Mouse (Mus musculus) forebrain, embryonic 11.5 days (tissue): ENCODE data around the gene Slco1a6. TPM values are rescaled to one million over a fixed set of nuclear protein-coding genes. Genes with fewer than 3 reads are reported as not detected.
"Not testable (repeated sequence)": the region's sequence is repeated elsewhere in the genome, so short reads cannot be mapped to it uniquely, and the experiment has no call there.

Source experiments
- ATAC-seq: fragments of 200-750 bp; cut with Nextera tagmentation; replicated peaks from 2 replicates; pipeline ENCODE4 v1.8.0; 2017; ENCODE audit warnings: moderate TSS enrichment; ENCODE audit not compliant: low FRiP score
- DNase-seq: peaks from one replicate; pipeline ENCODE4 v3.0.0-alpha.2; 2017; ENCODE audit warnings: low spot score
- H3K27ac ChIP-seq: fragments of 300-500 bp; sonication (generic); 2 replicates; pipeline ENCODE4 v1.5.1; 2014; ENCODE audit warnings: low read depth, low read length
- H3K27me3 ChIP-seq: fragments of 300-500 bp; sonication (generic); 2 replicates; pipeline ENCODE4 v1.6.1; 2014; ENCODE audit warnings: mild to moderate bottlenecking, low read length, mixed read lengths; ENCODE audit not compliant: control insufficient read depth, insufficient read depth
- H3K36me3 ChIP-seq: fragments of 300-500 bp; sonication (generic); 2 replicates; pipeline ENCODE4 v1.6.1; 2014; ENCODE audit warnings: mild to moderate bottlenecking, low read length, moderate library complexity, mixed read lengths; ENCODE audit not compliant: control insufficient read depth, insufficient read depth
- H3K4me1 ChIP-seq: fragments of 300-500 bp; sonication (generic); replicated peaks from 2 replicates; pipeline ENCODE4 v1.6.1; 2014; ENCODE audit warnings: low read length, mixed read lengths; ENCODE audit not compliant: control insufficient read depth, insufficient read depth
- H3K4me2 ChIP-seq: fragments of 300-500 bp; sonication (generic); 2 replicates; pipeline ENCODE4 v1.6.1; 2014; ENCODE audit warnings: low read depth, mild to moderate bottlenecking, low read length, moderate library complexity, mixed read lengths; ENCODE audit not compliant: severe bottlenecking
- H3K4me3 ChIP-seq: fragments of 300-500 bp; sonication (generic); 2 replicates; pipeline ENCODE4 v1.5.1; 2014; ENCODE audit warnings: low read depth, low read length
- H3K9ac ChIP-seq: fragments of 300-500 bp; sonication (generic); 2 replicates; pipeline ENCODE4 v1.6.1; 2014; ENCODE audit warnings: low read length
- H3K9me3 ChIP-seq: fragments of 300-500 bp; sonication (generic); 2 replicates; pipeline ENCODE4 v1.6.1; 2016; ENCODE audit warnings: low read length, mixed read lengths; ENCODE audit not compliant: control insufficient read depth
- WGBS: fragments of 180-500 bp; shearing (Covaris S2); extraction: QIAGEN DNeasy Blood & Tissue Kit; methylation state at CpG from one replicate; pipeline ENCODE4 v1.1.7; 2014; 5-methylcytosine and 5-hydroxymethylcytosine counted together
- polyA plus RNA-seq: library from polyadenylated mRNA; unstranded; fragments of >200 nt; fragmentation: Nextera tagmentation; extraction: Ambion mirVana; gene quantifications from 2 replicates; pipeline ENCODE4 v1.2.1, GENCODE M21; 2014

Gene Slco1a6
- polyA plus RNA-seq, 1 experiment from 2014 or later, result not detected

- ATAC-seq, H3K27me3 ChIP-seq, H3K9ac ChIP-seq, H3K4me2 ChIP-seq, DNase-seq, H3K4me1 ChIP-seq, H3K27ac ChIP-seq, H3K36me3 ChIP-seq, H3K4me3 ChIP-seq, H3K9me3 ChIP-seq: not testable (repeated sequence)
- 86% methylated on average over 3 of the region's 3 CpGs for WGBS
Measured at GRCm38 (mm10) chr6:142058281-142058680, 150.0 kb downstream of the Slco1a6 start.

DNA sequence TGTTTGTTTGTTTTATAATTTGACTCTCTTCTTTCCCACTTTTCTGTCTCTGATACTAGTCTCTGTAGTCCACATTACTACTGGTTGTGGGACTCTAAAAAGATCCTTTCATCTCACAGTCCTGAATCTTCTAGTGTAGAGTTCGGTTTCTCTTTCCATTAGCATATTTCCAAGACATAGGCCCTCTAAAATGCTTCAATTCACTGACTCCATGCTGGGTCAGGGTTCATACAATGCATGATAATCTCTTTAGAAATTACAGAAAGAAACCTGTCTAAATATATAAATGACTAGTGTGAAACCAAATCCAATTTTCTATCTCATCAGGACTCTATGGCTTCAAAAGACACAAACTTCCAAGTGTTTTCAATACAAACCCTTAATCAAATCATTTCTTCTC is 160.6 kb downstream of the Slco1a6 start:
- DNase-seq, result no peak
- no peak for ATAC-seq
- H3K9ac ChIP-seq, result no peak overlapping the region

GRCm38 (mm10) chr6:142045746-142046145 is 162.6 kb downstream of the Slco1a6 start:
- H3K4me2 ChIP-seq, result no peak overlapping the region
- no peaks in the 10 kb centered on the region for H3K9me3 ChIP-seq
- 88% methylated on average over 2 of the region's 2 CpGs for WGBS
- H3K27me3 ChIP-seq, result no peaks in the 10 kb centered on the region
- DNase-seq (no peak), ATAC-seq (no peak)
- no peaks in the 10 kb centered on the region for H3K4me1 ChIP-seq
- no peak overlapping the region for H3K4me3 ChIP-seq
- no peak overlapping the region for H3K27ac ChIP-seq
- H3K36me3 ChIP-seq, result no peaks in the 10 kb centered on the region
- no peak overlapping the region for H3K9ac ChIP-seq

More for the DNA sequence above, 160.6 kb downstream of the Slco1a6 start:
- no peaks in the 10 kb centered on the region for H3K4me1 ChIP-seq
- H3K4me2 ChIP-seq, result no peak overlapping the region
- H3K36me3 ChIP-seq, result no peaks in the 10 kb centered on the region
- no peaks in the 10 kb centered on the region for H3K9me3 ChIP-seq
- no peak overlapping the region for H3K4me3 ChIP-seq
- no peak overlapping the region for H3K27ac ChIP-seq
- H3K27me3 ChIP-seq, result no peaks in the 10 kb centered on the region
- 75% methylated on average over 1 of the region's 1 CpGs for WGBS

DNA sequence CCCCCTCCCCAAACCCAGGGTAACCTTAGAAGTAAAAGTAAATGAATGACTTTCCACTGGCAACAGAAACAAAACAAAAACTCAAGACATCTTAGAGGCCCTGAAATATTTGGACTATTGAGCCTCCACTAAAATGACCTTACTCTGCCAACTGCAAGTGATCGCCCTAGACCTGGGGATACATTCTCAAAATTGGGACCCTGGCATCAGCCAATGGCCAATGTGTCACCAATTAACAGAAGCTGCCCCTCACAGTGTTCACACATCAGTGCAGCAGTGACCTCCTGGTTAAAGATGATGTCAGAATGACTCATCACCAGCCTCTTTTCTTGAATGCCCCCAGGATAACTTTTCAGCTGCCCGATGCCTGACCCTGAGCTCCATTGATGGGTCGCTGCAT is 166.4 kb downstream of the Slco1a6 start:
- H3K27me3 ChIP-seq, result no peaks in the 10 kb centered on the region
- WGBS, result 92% methylated on average over 3 of the region's 3 CpGs
- H3K9me3 ChIP-seq, result no peaks in the 10 kb centered on the region
- no peaks in the 10 kb centered on the region for H3K36me3 ChIP-seq
- H3K27ac ChIP-seq, result no peak overlapping the region
- no peak overlapping the region for H3K4me3 ChIP-seq
- H3K4me2 ChIP-seq, result no peak overlapping the region
- no peak for ATAC-seq
- no peak overlapping the region for H3K9ac ChIP-seq
- no peak for DNase-seq
- no peaks in the 10 kb centered on the region for H3K4me1 ChIP-seq

DNA sequence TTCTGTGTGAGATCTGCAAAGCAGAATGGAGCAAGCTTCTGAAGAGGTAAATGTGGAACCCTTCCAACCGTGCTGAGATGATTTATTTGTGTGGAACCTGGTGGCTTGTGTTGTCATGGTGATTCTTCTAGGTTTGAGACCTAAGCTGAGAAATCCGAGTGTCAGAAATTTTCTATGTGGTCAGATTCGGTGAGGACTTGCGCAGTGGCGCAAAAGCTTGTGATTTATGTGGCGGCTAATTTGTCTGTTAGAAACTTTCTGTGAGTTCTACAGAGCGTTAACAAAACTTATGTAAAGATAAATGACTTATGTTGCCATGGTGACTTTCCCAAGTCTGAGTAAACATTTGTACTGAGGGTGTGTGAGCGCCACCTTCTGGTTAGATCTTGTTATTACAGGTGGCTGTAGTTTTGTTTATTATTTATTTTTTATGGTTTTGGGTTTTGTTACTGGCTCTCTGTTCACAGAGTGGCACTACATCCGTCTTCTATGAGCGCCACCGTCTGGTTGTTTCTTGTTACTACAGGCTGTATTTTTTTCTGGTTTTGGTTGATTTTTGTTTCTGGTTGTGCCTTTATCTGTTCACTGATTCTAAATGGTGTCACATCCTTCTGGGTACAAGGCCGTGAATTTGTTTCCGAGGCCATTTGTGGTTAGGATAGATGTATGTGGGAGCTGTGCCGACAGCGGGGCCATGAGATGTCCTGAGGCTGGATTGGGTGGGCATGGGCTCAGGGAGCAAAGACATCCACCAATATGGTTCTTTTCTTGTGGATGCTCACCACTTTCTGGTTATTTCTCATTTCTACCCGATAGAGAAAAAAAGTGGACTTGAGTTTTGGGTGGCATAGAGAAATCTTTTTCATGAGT is 167.8 kb downstream of the Slco1a6 start:
- no peak overlapping the region for H3K4me2 ChIP-seq
- H3K4me1 ChIP-seq, result no peaks in the 10 kb centered on the region
- WGBS, result 62% methylated on average over 16 of the region's 16 CpGs
- no peak overlapping the region for H3K4me3 ChIP-seq
- DNase-seq (peak; percentile 51), ATAC-seq (peak; percentile 52)
- no peak overlapping the region for H3K27ac ChIP-seq
- no peaks in the 10 kb centered on the region for H3K36me3 ChIP-seq
- no peaks in the 10 kb centered on the region for H3K27me3 ChIP-seq
- no peak overlapping the region for H3K9ac ChIP-seq
- H3K9me3 ChIP-seq, result no peaks in the 10 kb centered on the region

DNA sequence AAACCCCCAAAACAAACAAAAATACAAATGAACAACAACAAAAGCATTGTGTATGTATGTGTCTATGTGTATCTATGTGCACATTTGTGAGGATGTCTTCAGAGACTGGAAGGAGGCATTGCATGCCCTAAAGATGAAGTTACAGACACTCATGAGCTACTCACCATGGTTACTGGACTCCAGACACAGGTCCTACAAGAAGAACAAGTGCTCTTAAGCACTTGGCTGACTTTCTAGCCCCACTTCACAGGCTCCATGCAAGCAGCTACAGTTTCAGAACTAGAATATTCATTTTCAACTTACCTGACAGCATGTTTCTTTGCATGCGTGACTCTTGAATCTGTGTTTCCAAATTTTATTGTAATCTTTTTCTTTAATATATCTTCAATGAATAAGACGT is 172.6 kb downstream of the Slco1a6 start:
- no peak overlapping the region for H3K4me2 ChIP-seq
- no peaks in the 10 kb centered on the region for H3K36me3 ChIP-seq
- no peak overlapping the region for H3K4me3 ChIP-seq
- no peak for DNase-seq
- 81% methylated on average over 2 of the region's 2 CpGs for WGBS
- no peaks in the 10 kb centered on the region for H3K4me1 ChIP-seq
- ATAC-seq, result no peak
- no peaks in the 10 kb centered on the region for H3K27me3 ChIP-seq
- no peak overlapping the region for H3K27ac ChIP-seq
- no peaks in the 10 kb centered on the region for H3K9me3 ChIP-seq
- no peak overlapping the region for H3K9ac ChIP-seq

Other genes starting within 250 kb of the Slco1a6 start
- not detected in 2 replicates for gene Gm6614, start 197.1 kb downstream of the Slco1a6 start, polyA plus RNA-seq
- gene Iapp, start 89.9 kb upstream of the Slco1a6 start, polyA plus RNA-seq, result not detected in 2 replicates
- gene Slco1a5, start 114.5 kb upstream of the Slco1a6 start, polyA plus RNA-seq, result 0.20 and 0.41 TPM in 2 replicates
- gene Pyroxd1, start 137.1 kb upstream of the Slco1a6 start, polyA plus RNA-seq, result 19.6 and 21.4 TPM in 2 replicates
- 44.7 and 48.3 TPM in 2 replicates for gene Recql, start 178.6 kb upstream of the Slco1a6 start, polyA plus RNA-seq
- gene Golt1b, start 178.7 kb upstream of the Slco1a6 start, polyA plus RNA-seq, result 104 TPM in 2 replicates
- gene Spx, start 204.9 kb upstream of the Slco1a6 start, polyA plus RNA-seq, result 0.87 and 1.3 TPM in 2 replicates